Mouse (Mus musculus) heart, adult 18-20 months (tissue): Measurements from ENCODE around the gene Hoxa5. TPM values are rescaled to one million over a fixed set of nuclear protein-coding genes. Genes with fewer than 3 reads are reported as not detected.

Source experiments
- DNase-seq, 2 experiments: peaks; one replicate each; pipeline ENCODE4 v3.0.0; 2021 to 2022; ENCODE audit warnings: mixed read lengths in 1 of 2
- total RNA-seq, 2 experiments: library from RNA; stranded (reverse); gene quantifications; 2 replicates each; pipeline ENCODE4 v1.2.3; 2021

The Hoxa5 gene
- total RNA-seq, 2 experiments from 2014 or later = 0.40 to 0.59 TPM

DNA sequence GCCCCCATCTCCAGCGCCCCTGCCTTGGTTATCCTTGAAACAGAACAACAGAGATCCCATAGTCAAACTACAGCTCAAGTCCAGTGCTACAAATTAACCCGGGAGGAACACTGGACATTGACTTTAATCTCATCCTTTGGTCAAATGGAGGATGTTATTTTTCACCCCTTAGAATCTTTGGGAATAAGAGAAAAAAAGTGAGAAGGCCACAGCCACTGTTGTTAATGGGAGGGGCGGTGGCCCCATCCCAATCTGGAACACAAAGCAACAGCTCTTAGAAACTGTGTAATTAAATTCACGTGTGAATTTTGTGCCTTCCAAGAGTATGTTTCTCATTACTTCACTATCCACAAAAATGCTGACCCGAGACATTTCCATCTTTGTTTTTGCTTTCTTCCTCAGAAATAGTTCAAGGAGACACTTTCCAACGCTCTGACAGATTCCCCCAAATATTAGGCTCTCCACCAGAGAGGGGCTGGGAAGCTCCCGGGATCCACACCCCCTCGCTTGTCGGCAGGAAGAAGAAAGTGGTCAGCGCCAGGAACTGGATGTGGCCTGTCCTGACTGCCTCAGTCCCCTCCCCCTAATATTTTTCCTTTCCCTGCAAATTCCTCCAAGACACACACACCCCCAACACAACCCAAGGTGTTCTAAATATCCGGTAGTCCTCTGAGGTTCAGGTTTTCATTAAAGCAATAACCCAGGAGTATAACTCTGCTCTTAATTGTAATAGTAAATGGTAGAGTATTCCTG is 23.3 kb upstream of the Hoxa5 start:
- DNase-seq = no peak

DNA sequence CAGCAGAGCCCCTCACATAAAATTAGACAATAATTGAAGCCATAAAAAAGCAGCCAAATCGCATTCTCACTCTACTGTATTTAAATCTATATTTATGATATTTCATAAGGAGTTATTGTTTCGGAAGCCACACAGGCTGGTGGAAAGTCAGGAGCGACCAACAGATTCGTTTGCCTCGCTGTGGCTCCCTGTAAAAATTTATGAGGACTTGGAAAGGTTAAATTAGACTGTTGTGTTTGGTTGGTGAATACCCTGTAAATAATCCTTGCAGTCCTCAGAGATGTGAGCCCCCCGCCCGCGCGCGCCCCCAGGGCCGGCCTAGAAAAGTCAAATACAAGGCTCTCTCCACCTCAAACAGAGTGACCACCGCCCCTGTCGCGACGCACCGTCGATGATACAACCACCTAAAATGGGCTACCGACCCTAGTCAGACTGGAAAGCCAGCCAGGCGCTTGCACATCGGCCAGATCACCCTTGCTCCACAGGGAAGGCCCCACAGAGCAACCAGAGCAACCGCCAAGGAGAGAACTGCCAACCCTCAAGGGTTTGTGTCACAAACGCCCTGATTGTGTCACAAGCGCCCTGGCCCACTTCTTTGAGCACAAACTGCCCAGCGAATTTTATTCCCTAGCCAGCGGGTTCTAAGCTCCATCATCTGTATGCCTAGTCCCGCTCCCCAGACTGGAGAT is 22.3 kb upstream of the Hoxa5 start:
- DNase-seq = no peak

DNA sequence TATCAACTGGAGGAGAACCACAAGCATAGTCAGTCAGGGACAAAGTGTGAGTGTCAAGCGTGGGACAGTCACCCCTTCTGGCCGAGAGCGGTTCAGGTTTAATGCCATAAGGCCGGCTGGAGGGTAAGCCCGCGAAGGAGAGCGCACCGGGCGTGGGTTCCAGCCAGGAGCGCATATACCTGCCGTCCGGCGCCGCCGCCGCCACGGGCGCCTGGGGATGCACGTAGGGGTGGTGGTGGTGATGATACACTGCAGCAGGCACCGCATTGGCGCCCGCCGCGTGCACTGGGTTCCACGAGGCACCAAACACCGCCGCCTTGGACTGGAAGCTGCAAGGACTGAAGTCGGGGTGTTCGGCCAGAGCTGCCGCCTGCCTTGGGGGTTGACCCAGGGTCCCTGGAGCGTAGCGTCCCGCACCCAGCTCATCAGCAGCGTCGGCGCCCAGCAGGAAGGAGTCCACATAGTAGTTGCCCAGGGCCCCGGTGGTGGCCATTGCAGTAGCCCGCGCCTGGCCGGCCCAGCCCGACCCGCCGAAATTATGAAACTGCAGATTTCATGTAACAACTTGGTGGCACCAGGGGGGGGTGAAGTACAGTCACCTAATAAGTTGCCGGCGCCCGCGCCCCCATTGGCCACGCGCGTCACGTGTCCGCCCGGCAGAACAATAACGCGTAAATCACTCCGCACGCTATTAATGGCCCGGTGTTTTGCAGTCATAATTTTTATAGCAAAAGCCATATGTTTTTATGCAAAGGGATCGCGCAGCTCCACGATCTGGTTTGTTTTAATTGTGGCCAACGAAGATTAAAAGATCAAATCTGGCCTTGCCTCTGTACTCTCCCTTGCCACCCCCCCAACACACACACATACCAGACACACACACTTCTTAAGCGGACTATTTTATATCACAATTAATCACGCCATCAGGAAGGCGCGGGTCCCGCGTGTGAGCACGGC is 21.5 kb upstream of the Hoxa5 start:
- DNase-seq = peak in 1 of 2 experiments; percentile 26

DNA sequence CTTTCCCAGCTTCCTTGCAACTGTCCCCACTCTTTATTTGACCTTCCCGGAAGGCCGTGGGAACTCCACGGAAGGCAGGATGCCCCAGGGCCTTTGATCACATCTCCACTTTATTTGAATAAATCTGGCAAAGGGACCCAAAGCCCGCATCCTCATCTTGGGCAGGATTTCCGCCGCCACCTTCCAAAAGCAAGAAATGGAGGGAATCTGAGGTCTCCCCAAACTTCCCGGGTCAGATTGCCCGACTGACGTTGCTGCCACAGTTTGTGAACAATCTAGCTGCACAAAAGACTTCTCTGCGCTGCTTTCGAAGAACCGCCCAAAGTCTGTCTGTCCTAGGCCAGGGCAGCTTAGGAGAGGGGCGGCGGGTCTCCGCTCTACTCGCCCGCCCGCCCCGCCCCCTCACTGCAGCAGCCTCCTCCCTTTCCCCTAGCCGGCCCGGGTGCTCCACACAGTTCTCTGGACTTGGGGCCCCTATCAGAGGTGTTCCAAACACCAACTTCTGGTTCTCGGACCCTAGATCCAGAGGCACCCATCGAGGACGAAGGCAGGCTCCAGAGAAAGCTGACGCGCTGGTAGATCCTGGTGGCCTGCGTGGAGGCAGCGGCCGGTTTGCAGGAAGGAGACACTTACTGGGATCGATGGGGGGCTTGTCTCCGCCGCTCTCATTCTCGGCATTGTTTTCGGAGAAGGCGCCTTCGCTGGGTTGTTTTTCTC is 20.7 kb upstream of the Hoxa5 start:
- DNase-seq = no peak

DNA sequence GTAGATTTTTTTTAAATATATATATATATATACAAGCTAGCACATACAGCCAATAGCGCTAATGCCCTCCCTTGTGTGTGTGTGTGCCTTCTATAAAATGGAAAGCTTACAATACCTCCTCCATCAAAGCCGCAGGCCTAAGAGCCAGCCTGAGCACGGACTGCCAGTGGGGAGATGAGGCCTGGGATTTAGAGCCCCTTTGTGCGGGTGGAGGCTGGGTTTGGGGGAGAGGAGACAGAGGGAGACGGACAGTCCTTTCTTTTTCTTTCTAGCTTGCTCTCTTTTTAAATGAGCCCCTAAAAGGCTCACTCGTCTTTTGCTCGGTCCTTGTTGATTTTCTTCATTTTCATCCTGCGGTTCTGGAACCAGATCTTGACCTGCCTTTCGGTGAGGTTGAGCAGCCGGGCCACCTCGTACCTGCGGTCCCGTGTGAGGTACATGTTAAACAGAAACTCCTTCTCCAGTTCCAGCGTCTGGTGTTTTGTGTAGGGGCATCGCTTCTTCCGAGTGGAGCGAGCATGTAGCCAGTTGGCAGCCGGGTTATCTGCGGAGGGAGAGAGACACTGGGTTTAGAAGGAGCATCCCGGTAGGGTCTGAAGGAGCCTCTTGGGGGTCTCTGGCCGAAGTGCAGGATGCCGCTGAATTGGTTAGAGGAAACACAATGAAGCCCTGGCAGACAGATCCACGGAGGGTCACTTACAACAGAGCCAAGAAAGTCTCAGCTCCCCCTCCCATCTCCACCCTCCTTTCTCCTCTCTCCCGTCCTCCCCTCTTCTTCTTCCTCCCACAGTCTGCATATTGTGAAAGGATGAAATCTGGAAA is 19.8 kb upstream of the Hoxa5 start:
- DNase-seq = peak in 1 of 2 experiments; percentile 23

DNA sequence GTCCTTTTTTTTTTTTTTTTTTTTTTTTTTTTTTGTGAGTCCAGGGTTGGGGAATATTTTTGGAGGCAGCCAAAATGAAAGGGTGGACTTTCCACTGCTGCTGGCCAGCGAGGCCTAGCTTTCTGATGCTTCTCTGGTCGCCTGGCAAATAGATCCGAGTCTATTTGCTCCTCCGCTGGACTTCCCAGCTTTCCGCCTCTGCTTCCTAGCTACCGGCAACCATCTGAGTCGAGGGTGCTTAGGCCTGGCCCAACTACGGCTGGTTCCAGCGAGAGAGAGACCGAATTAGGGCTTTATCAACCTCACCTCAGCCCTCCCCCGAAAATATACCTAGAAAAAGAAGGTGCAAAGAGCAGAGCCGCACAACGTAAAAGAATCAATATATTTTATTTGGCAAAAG is 18.3 kb upstream of the Hoxa5 start:
- no peak for DNase-seq

DNA sequence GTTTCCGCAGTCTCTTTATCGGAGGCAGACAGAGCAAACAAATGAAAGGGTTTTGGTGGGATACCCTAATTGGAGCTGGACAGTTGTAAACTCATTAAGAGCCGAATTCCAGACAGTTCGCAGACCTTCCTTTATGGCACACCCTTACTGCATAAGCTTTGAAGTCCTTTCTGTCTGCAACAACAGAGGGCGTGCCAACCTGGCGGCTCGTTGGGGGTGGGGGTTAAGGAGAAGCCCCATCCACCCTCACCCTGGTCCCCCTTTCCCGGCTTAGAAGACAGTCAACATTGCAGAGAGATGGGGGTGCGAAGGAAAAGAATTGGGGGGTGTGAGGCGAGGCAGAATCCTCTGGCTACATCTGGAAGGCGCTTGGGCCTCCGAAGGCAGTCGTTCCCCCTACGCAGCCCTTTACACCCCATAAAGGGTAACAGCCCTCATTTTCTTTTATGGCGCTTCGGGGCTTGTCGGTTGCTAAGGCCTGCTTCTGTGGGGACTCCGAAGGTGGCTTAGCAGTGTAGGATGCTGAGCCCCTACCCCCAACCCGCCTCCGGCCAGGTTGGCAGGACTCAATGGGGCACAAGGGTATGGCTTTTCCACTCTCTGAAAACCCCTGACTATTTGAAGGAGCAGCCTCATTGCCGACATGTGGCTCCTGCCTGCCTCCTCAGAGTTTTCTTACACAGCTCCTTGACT is 17.8 kb upstream of the Hoxa5 start:
- no peak for DNase-seq

DNA sequence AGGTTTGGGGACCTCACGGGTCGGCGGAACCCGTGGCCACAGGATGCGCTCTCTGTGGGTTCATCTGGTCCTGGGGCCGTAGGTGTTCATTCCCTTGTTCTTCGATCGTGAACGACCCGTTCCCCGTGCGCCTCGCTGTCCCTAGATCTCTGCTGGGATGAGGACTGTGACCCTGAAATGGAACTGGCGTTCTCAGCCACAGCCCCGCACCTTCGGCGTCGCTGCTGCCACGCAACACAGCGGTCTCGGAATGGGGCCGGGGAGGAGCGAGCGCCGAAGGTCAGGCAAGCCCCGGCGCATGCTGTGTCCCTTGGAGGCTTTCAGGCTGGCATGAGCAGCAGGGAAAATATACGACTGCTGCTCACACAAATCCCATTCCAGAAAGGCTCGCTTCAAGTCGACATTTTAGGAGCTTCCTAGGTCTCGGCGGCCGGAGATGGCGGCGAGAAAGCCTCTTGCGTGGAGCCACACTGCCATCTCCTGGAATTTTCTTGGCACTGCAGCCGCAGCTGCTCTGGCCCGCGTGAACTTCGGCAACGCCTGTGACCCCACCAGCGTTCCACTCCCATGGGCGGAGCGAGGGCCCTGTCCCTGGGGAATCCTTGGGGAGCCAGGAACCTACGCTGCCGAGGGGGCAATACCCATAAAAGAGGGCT is 17.1 kb upstream of the Hoxa5 start, which contains the start of gene Hoxa7:
Gene Hoxa7, minus strand, starts transcription at position 518 of the 656 bp plus-strand sequence.
- DNase-seq = peak; percentile 84 to 90

DNA sequence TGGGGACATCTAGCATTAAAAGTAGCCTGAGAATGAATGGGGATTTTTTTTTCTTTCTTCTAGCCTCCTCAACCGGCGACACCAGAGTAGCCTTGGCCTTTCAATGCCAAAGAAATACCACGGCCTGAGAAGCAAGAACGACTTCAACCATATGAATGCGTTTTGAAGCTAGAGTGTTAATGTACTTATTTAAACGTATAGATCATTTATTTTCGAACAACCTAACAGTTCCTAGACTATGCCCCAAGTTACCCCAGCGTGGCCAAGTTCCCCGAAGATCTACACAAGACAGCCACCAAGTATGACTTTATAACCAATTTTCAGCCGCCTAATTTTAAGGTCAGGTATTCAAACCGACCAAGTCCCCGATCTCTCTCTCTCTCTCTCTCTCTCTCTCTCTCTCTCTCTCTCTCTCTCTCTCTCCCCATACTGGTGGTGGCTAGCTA is 16.5 kb upstream of the Hoxa5 start:
- DNase-seq = peak in 1 of 2 experiments; percentile 23

DNA sequence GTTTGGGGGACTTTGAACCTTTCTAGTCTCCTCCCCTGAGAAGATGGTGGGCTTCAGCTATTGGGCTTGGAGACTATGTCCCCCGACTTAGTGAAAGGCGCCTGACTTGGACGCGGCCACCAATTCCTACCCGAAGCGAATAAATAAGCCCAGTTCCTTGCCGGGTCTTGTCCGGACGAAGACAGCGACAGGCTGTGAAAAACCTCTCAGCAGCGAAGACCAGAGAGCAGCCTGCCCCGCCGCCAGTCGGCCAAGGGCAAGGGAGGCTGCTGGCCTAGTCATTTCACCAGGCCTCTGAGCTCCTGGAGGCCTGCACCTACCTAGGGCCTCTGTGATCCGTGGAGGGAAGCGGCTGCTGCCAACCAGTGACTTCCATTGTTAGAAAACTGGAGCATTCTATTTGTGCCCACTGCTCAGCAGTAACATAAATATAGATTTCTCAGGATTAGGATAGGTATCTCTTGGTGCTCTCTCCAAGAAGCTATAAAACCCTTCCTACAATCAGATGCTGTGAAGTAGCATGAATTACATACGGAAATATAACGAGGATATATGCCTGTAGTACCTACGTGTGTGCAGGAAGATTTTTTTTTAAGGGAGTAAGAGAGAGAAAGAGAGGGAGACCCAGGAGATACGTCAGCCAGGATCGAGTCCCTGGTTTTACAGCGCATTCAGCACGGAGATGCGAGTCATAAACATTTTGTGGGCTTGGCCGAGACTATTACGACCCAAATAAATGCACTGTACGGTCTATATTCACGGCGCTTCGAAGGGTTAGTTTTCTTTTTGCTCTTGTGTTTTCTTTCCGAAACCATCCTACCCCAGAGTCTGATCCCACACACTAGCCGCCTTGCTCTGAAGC is 15.8 kb upstream of the Hoxa5 start:
- no peak for DNase-seq

DNA sequence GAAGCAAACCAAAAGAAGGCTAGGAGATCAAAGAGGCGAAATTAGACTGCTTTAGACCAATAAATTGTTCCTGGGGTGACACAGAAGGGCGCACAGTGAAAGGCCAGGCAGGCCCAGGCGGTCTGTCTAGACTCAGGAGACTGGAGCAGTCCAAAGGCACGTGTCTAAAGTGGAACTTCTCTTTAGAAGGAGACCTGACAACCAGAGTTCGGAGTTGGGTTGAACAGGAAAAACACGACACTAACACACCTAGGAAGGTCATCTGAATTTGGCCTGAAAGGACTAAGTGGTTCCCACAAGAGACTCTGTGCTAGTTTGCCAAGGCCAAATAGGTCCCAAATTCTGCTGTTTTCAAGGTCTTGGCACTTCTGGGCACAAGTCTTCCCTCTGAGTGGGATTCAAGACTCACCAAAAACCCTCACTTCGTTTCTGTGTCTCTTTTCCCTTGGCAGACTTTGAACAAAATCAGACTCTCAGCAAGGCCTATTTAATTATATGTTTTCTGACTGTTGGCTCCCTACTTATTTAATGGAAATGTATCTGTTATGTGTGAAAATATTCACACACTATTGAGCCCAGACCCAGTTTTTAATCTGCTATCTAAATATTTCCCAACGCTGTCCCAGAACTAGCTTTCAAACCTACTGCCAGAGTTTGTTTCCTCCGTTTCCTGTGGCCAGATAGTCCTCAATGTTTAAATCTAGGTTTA is 15.0 kb upstream of the Hoxa5 start:
- no peak for DNase-seq

DNA sequence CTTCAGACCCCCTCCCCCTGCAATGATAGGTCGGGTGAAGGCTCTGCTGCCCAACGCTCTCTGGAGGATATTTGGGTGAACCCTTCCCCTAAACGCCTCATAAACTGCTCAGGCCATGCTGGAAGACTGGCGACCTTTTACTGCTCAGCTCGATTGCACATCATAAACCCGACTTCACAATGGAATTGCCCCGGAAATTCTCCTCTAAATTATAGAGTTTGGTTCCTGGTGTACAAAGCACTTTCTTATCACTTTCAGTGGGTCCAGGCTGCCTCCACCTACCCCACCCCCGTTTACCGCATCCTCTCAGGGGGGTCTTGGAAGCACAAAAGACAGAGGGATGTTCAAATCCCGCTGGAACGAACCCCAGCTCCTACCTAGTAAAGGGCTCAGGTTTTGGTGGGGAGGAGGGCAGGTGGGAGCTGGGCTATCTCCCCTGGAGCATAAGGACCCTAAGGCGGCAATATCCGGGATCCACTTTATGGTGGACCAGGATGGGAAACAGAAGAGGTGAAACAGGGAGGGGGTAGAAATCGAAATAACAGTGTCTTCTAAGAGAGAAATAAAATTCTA is 14.3 kb upstream of the Hoxa5 start:
- DNase-seq = no peak

DNA sequence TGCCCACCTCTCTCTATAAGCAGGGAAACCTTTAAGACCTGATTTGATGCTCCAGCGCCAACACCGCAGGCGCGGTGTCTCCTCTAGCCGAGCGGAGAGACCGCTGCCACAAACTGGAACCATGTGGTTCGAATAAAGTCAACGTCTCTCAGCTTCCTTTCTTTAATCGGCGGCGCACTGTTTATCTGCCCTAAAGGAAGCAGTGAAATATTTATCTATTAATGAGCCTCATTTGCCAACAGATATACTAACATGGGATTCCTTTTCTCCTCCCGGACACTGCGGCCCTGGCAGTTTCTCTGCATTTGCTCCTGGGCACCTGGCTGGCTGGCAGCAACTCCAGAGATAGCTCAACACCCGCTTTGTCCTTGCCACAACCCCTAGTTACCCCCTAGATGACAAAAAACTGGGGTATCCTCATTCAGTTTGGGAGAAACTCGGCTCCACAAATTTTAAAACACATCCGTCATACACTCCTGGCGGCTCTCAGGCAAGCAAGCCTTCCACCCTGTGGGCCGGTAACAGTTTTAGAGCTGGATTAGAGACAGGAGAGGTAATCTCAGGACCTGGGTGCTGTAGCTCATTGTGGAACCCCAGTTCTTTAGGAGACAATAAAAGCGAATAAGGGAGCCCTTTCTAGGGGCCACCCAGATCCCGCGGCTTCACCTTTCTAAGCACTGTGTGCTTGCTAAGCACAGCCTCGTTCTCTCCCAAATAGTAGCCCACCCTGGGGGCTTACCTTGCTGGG is 13.7 kb upstream of the Hoxa5 start:
- DNase-seq = peak in 1 of 2 experiments; percentile 23

DNA sequence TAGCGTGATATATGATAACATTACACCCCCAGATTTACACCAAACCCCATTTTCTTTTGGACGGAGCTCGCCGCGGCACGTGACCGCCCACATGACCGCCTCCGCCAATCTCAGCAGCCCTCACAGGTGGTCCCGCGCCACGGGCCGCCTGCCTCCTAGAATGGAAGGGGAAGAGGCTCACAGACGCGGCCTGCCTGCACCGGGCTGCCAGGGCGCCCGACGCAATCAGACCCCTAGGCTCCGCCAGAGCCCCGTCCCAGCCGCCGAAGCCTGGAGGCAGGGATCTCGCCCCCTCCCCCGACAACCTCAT is 13.0 kb upstream of the Hoxa5 start:
- DNase-seq = peak in 1 of 2 experiments; percentile 38

DNA sequence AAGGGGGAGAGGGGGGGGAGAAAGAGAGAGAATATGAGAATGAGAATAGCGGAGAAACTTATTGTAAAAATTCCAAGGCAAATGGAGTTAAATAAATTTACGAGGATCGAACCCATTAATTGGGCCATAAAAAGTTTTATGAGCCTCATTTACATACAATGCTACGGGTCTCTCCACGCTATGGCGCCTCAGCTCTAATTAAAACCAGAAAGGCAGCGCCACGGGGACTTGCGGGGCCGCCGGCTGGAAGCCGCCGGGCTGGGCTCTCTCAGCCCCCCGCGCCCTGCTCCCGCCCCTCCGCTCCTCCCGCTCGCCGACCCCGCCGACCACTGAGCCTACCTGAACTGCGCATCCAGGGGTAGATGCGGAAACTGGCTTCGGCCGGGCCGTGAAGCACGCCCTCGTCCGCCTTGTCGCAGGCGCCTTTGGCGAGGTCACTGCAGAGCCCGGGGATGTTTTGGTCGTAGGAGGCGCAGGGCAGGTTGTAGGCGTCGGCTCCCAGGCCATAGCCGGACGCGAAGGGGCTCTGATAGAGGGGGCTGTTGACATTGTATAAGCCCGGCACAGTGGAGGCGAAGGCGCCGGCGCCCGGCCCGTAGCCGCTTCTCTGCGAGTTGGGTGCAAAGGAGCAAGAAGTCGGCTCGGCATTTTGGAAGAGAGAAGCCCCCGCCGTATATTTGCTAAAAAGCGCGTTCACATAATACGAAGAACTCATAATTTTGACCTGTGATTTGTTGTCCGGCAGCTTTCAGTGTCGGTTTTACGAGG is 12.5 kb upstream of the Hoxa5 start:
- DNase-seq = peak in 1 of 2 experiments; percentile 45
